Comparison of ENCODE assay signal across 8 mouse cellular contexts in genomic region chr6:119478560-119479342, GRCm38 (mm10). TPM values are rescaled to one million over a fixed set of nuclear protein-coding genes. Genes with fewer than 3 reads are reported as not detected.
DNase-seq lines count a peak whose midpoint lies in the region; ATAC-seq and TF ChIP-seq lines count a peak whose summit lies in the region.

No protein-coding gene starts in this region.

- H3K4me2 ChIP-seq in kidney, embryonic 14.5 days (replicated peaks; ENCODE audit: low read depth, low read length) = peak overlapping the region; percentile 92

- no peak for TF ChIP-seq POLR2A in bone marrow macrophage, adult 2 months (IDR thresholded peaks at IDR 0.05; ENCODE audit: borderline replicate concordance, low read depth, low read length)
- TF ChIP-seq POLR2A in embryonic fibroblast, embryonic 13.5 days (IDR thresholded peaks at IDR 0.05; ENCODE audit: low read depth, low read length) = peak; percentile 41

- H3K36me3 ChIP-seq in heart, embryonic 10.5 days = peaks cover 8% of the 10 kb centered on the region
- H3K36me3 ChIP-seq in kidney, embryonic 14.5 days (ENCODE audit: control insufficient read depth, insufficient read depth, low read length) = peaks cover 12% of the 10 kb centered on the region; the same call in 1 of the 2 replicates

- DNase-seq in A20 (ENCODE audit: low read depth, low spot score) = peak; percentile 93
- peak; percentile 93 for DNase-seq in heart, embryonic 10.5 days (ENCODE audit: low spot score)
- DNase-seq in liver = peak; percentile 86
- peak; percentile 55 to 75 for DNase-seq in monocyte, adult 2 months (ENCODE audit: low read depth in 1 of 2, low spot score in 2 of 2)
- peak; percentile 64 to 78 for DNase-seq in spleen, postnatal 14 days (ENCODE audit: low spot score in 2 of 2)

- peak overlapping the region; percentile 89 for H3K27ac ChIP-seq in bone marrow macrophage, adult 2 months (ENCODE audit: insufficient read depth, low read depth, low read length)
- H3K27ac ChIP-seq in embryonic fibroblast, embryonic 13.5 days (ENCODE audit: insufficient read depth, low read length) = peak overlapping the region; percentile 96
- H3K27ac ChIP-seq in heart, embryonic 10.5 days = peak overlapping the region; percentile 100
- H3K27ac ChIP-seq in kidney, embryonic 14.5 days (ENCODE audit: low read depth, low read length) = peak overlapping the region; percentile 99

- peak overlapping the region; percentile 93 for H3K9ac ChIP-seq in kidney, embryonic 14.5 days (ENCODE audit: low read depth, low read length)

- no peak for TF ChIP-seq CTCF in bone marrow macrophage, adult 2 months (IDR thresholded peaks at IDR 0.05; ENCODE audit: low read depth, low read length)
- no peak for TF ChIP-seq CTCF in embryonic fibroblast, embryonic 13.5 days (IDR thresholded peaks at IDR 0.05; ENCODE audit: borderline replicate concordance, insufficient read depth, low read length)

- no peaks in the 10 kb centered on the region for H3K27me3 ChIP-seq in heart, embryonic 10.5 days (ENCODE audit: insufficient read depth, poor library complexity, severe bottlenecking)
- no peaks in the 10 kb centered on the region for H3K27me3 ChIP-seq in kidney, embryonic 14.5 days (ENCODE audit: control insufficient read depth, insufficient read depth, low read length)

- no peaks in the 10 kb centered on the region for H3K9me3 ChIP-seq in heart, embryonic 10.5 days
- no peaks in the 10 kb centered on the region for H3K9me3 ChIP-seq in kidney, embryonic 14.5 days (ENCODE audit: control insufficient read depth, low read length)

- ATAC-seq in kidney, embryonic 14.5 days (ENCODE audit: low FRiP score, low TSS enrichment) = peak; percentile 92

- WGBS in heart, embryonic 10.5 days = 3% methylated on average over 49 of the region's 49 CpGs
- WGBS in kidney, embryonic 14.5 days = under 1% methylated on average over 34 of the region's 49 CpGs

- H3K4me1 ChIP-seq in bone marrow macrophage, adult 2 months (ENCODE audit: control insufficient read depth, insufficient read depth, low read length) = peaks cover 10% of the 10 kb centered on the region
- H3K4me1 ChIP-seq in embryonic fibroblast, embryonic 13.5 days (ENCODE audit: control insufficient read depth, insufficient read depth, low read length) = peaks cover 11% of the 10 kb centered on the region
- H3K4me1 ChIP-seq in heart, embryonic 10.5 days = peaks cover 49% of the 10 kb centered on the region
- H3K4me1 ChIP-seq in kidney, embryonic 14.5 days (ENCODE audit: control insufficient read depth, insufficient read depth, low read length) = peaks cover 27% of the 10 kb centered on the region

- H3K4me3 ChIP-seq in bone marrow macrophage, adult 2 months (ENCODE audit: insufficient read depth, low read length) = peak overlapping the region; percentile 69
- peak overlapping the region; percentile 68 for H3K4me3 ChIP-seq in embryonic fibroblast, embryonic 13.5 days (ENCODE audit: insufficient read depth, low read length)
- H3K4me3 ChIP-seq in heart, embryonic 10.5 days = peak overlapping the region; percentile 83
- peak overlapping the region; percentile 86 for H3K4me3 ChIP-seq in kidney, embryonic 14.5 days (ENCODE audit: low read length)

RNA-seq across cellular contexts. Expression of gene Fbxl14, which starts 0.7 kb away (rescaled TPM):
- polyA plus RNA-seq in bone marrow macrophage, adult 2 months (2012; ENCODE audit: insufficient read depth, insufficient read length, missing spikeins) = 30.7 and 34.3 TPM in 2 replicates
- polyA plus RNA-seq in embryonic fibroblast, embryonic 13.5 days (2011; ENCODE audit: insufficient read length, low read depth, missing spikeins) = 19.3 and 21.5 TPM in 2 replicates
- polyA plus RNA-seq in heart, embryonic 10.5 days (2016; fragmentation: Nextera tagmentation; extraction: Ambion mirVana) = 2.4 and 3.9 TPM in 2 replicates
- polyA plus RNA-seq in kidney, embryonic 14.5 days (2014; fragmentation: Nextera tagmentation; extraction: Ambion mirVana) = 7.2 and 9.6 TPM in 2 replicates

Comparison
In these comparisons a context has a peak if more than half of its experiments do, and no peak if none do; other contexts are left out.
1. Peak in every context shown above with its lines: DNase-seq, ATAC-seq, H3K4me3 ChIP-seq and H3K27ac ChIP-seq.